Mouse (Mus musculus): ENCODE results near the gene Tnfrsf19. TPM values are rescaled to one million over a fixed set of nuclear protein-coding genes. Genes with fewer than 3 reads are reported as not detected.

Gene Tnfrsf19
- total RNA-seq (2021), result 1 to 10 TPM; 6.6 to 7.0 TPM

- peak; percentile 84 for DNase-seq
Observed at GRCm38 (mm10) chr14:61046091-61046681, at the start of gene Tnfrsf19. Gene Tnfrsf19 (minus strand): TSS chr14:61046490.

- peak; percentile 31 for DNase-seq
Observed at GRCm38 (mm10) chr14:61092073-61092472, 45.8 kb upstream of the Tnfrsf19 start.

DNA sequence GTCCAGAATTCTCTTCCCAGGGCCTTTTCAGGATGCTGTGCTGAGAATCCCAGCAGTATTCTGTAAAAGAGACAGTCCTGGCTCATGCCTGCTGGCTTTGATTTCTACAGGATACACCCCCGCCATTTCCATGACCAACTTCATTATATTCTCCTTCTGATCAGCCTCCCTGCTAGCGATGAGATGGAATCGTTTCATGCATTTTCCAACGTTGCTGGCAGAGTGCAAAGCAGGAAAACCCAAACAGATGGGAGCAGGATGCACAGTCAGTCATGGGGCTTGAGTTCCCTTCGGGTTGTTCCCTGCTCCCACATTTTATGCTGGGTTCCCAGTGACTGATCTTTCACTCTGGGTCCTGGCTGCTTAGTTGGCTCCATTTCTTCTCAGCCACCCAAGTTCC, 44.7 kb upstream of the Tnfrsf19 start:
- no peak for DNase-seq

DNA sequence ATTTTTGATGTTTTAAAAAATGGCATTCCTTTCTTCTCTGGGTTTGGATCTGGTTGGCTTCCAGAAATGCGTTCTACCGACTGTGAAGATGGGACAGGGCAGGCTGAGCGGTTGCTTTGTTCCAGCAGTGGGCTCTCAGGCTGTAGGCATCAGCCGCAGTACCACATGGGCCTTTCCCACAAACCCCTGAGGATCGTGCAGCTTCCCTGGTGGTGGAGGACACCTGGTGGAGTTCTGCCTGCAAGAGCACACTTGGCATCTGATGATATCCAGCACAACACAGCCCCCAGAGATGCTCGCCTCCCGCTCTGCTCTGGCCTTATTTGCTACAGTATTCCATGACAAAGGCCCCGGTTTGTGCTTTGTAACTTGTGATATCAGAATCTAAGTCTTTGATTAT, 41.9 kb upstream of the Tnfrsf19 start:
- DNase-seq, result no peak

DNA sequence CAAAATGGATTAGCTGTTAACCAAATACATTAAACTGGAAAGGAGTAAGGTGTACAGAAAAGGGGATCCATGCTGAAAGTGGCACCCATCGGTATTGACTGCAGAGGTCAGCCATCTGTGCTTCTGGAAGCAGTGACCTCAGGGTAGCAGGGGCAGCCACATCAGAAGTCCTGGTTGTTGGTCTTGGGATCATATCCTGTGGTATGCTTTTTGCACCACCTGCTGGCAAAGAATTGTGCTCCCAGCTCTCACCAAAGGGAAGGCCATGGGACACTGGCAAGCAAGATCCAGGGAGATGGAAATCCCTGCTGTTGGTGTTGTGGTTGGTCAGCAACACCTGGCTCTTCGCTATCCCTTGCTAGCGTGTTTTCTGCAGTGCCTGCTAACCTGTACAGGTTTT, 39.0 kb upstream of the Tnfrsf19 start:
- DNase-seq, result peak; percentile 59

DNA sequence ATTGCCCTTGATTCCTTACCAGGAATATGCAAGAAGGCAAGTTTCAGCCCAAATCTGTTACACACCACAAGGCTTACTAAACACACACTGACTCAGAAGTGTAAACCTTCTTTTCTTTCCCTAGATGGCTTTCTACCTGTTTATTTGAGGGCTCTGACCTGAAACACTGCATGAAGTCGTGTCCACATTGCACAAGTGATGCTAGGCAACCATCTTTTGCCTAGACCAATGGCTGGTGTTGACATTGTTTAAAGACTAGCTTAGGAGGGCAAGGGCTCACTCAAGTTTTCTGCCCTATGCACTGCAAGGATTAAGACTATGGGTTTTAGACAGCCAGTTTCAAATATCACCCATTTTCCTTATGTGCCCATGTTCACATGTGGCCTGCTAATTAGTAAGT, 23.3 kb upstream of the Tnfrsf19 start:
- no peak for DNase-seq

GRCm38 (mm10) chr14:61061729-61062128, 15.4 kb upstream of the Tnfrsf19 start:
- DNase-seq, result no peak

DNA sequence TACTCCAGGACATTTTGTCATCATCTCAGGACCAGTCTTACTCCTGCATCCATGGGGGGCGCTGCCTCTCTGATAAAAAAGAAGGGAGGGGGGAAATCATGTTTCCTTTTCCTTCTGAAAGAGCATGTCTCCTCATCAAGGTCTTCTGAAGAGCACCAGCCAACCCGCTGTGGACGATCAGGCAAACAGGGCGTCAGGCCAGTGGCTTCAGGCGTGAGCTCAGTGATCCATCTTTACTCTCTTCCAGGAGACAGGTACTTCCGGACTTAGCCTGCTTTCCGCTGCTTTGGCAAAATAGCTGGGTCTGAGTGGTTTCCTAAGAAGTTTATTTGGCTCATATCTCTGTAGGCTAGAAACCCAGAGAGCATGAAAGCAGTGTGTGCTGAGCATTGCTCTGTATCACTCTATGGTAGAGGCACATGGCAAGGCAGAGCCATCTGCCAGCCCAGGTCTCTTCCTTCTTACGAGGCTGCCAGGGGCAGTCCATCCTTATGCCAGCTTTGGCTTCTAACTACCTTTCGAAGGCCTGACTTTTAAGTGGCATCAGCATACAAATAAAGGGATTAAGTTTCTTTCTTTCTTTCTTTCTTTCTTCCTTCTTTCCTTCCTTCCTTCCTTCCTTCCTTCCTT, 13.1 kb upstream of the Tnfrsf19 start:
- no peak for DNase-seq

DNA sequence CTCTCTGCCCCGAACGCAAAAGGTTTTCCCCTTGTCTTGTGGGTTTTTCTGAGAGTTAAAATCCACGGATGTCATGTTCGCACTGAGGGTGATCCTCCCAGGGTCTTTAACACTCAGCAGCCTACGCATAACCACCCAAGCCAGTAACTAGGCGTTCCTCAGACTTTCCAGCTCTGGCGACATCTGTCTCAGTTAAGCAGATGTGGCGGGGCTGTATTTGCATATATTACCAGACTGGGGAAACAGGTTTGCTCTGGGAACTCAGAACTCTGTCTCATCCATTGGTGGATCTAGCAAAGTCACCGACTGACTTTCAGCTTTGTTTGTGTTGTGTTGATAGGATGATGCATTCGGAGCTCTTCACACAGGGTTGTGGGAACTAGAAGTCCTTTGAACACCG, 10.7 kb upstream of the Tnfrsf19 start:
- DNase-seq, result no peak

GRCm38 (mm10) chr14:61056445-61056844, 10.2 kb upstream of the Tnfrsf19 start:
- DNase-seq, result no peak

- DNase-seq, result no peak
Observed at GRCm38 (mm10) chr14:61055864-61056263, 9.6 kb upstream of the Tnfrsf19 start.

- no peak for DNase-seq
Observed at GRCm38 (mm10) chr14:61052163-61052562, 5.9 kb upstream of the Tnfrsf19 start.

GRCm38 (mm10) chr14:61045446-61046090, 722 bp downstream of the Tnfrsf19 start:
- peak; percentile 29 for DNase-seq

DNA sequence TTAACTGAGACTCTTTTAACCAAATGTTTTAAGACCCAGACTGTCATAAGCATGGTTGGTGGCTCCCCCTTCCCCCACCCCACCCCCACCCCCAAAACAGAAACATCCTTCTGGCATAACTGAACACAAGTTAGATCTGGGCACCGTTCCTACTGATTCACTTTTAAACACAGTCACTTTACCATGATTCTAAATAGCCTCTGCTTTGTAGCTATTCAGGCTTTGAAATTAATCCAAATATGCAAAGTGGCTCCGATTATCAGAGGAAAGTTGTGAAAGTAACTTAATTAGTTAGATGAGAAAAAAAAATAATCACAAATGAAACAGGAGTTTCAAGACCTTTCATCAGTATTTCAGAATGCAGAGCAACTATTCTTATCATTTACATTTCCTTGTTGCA, 2.0 kb downstream of the Tnfrsf19 start:
- no peak for DNase-seq

DNA sequence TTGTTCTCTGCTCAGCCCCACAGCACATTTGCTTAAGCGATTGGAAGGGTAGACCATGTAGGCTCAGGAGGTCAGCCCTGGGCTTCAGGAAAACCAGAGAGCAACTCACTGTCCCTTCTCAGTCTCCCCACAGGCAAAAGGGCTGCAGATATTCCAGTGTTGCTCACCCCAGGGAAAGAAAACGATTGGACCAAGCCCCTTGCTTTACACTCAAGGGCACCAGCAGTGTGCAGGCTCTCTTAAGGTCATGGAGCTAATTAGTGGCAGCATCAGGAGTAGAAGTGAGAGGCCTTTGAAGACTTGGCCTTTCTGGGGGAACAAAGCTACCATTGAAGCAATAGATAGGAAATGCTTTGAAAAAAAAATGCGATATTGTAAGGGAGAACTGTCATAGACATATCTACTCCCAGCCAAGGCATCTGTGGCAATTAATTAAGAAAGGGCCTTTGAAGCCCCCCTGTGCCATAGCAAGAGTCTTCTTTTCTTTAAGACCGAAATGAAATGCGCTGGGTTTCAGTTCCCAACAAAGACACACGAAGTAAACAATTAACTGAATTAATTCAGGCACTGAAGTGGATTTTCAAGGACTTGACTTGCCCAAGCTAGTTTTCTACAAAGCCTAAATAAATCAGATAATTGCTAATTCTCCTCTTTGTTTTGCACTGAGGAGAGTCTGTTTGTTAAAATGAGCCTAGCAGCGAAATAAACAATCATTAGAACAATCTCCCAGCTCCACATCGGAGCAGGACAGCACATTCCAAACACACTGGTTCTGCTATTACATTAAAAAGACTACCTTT, 2.6 kb downstream of the Tnfrsf19 start:
- DNase-seq, result no peak

DNA sequence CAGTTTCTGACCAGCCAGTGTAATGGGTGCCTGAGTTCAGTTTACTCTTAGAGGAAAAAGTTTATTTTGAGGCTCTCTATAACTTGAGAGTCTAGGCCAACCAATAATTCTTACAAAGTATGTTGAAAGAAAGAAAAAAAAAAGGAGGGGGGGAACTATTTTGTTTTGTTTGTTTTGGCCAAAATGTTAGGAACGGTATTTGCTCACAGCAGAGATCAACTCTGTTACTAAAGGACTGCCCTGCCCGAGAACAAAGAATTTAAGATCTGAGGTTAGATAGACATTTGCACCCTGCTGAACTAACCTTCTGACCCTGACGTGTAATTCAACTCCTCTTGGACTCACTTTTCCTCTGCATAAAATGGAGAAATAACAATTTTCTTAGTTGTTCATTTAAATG, 4.0 kb downstream of the Tnfrsf19 start:
- DNase-seq, result no peak

DNA sequence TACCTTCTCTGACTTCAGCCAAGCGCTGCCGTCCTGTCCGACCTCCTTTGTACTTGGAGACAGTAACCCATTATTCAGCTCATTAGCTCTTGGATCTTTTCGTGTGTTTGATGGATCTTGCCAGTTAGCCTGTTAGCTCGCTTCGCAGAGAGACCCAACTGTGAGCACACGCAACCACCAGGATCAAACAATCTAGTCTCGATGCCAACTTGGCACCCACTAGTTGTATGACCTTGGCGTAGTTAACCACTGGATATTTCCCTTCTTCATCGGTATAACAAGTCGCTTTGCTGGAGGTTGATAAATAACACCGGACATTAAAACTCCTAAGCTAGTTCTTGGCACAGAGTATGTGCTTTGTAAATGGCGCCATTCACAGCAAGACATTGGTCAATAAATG, 6.1 kb downstream of the Tnfrsf19 start:
- no peak for DNase-seq

DNA sequence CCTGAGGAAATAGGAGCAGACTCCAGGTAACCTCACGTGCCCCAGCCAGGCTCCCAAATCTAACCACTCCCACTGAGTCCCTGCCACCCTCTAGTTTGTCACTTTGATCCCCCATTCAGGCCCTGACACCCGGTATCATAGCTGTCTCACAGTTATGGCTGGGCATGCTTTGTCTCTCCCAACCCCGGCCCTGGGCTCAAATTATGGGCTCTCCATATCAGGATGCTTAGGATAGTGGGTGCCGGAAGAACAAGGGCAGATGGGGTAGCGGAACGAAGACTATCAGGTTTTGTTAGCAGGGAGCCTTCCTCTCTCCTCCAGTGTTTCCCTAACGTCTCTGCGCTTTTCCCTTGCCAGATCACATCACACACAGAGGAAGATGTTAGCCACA, 8.2 kb downstream of the Tnfrsf19 start:
- DNase-seq, result no peak

DNA sequence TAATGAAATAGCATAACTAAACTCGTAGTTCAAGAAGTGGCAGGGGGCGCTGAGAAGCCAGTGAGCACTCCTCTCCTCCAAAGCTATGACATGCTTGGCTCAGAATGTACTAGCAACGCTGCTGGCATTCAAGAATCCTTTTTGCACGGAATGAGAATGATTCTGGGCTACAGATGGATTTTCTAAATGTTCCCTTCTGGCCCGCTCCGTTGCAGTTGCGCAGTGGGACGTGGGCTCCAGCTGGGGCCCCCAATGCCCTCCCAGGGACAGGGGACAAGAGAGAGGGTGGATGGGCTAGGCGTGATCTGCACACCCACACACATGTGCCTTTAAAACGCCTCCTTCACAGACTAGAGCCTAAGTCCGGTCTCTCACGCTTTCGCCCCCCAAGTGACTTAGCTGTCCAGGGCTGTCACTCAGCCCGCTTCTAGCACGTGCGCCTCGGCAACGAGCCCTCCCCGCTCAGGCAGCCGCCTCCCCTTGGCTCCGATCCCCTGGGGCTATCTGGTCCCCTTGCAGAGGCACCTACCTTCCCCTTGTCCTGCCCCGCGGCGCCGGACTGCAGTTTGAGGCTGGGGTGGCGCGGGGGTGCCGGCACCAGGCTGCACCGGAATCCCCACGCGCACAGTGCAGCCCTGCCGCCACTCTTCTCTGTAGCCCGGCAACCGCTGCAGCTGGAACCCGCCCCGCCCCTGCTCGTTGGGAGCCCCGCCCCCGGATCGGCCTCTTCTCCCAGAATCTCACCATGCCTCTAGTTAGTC, 8.8 kb downstream of the Tnfrsf19 start:
- DNase-seq, result peak; percentile 71

- DNase-seq, result no peak
Observed at GRCm38 (mm10) chr14:61030366-61030765, 15.9 kb downstream of the Tnfrsf19 start.

DNA sequence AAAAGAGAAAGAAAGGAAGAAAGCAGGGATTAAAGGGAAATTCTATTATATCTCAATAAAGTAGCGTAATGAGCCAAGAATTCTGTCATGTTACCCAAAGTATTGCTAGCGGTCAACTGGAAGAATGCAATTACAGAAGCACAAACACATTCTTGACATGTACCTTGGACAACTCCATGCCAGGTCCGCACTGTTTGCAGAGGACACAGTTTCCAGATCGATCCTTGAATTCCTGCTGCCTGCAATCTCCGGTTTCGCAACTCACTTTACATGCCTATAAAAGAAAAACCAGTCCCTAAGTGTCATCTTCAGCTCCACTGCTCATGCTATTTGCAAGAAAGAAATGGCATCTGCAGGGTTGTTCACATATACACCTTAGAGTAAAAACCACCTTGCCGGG, 22.3 kb downstream of the Tnfrsf19 start:
- no peak for DNase-seq

DNA sequence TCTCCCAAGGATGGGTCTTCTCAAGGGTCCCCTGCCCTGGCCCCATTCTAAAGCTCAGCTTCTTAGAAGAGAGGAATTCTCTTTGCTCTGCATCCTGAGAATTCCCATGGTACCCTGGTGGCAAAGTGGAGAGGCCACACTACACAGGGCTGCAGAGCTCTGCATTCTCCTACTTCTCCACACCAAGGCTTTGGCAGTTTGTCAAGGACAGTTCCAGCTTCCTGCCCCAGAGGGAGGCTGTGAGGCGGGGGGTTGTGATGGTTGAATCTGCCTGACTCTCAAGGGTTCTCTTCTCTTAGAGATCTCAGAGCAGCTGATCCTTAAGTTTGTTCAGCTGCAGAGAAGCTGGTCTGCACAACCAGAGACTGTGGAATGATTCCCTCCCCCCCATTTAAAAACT, 23.9 kb downstream of the Tnfrsf19 start:
- DNase-seq, result peak; percentile 21

DNA sequence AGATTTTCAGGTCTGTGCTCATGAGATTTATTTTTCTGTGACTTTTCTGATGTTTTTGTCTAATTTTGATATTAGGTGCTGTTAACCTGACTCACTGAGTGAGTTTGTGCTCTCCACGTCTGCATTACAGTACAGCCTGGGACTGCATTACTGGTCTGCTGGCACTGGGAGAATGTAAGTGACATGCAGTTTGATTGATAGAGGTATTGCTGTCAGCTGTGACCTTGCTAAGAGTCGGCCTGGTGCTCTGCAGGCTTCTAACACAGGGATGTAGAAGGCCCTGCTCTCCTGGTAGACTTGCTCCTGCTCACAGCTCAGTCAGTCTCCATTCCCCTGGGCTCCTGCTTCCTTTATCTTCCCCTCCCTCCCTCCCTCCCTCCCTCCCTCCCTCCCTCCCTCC, 25.3 kb downstream of the Tnfrsf19 start:
- no peak for DNase-seq

All from heart, postnatal 4 days (tissue).